Mouse (Mus musculus) lung, embryonic 14.5 days (tissue): ENCODE measurements around the gene Phf24. TPM values are rescaled to one million over a fixed set of nuclear protein-coding genes. Genes with fewer than 3 reads are reported as not detected.

Experiments used
- ATAC-seq: fragments of 200-750 bp; cut with Nextera tagmentation; 2 replicates; pipeline ENCODE4 v1.8.0; 2017; ENCODE audit warnings: mild to moderate bottlenecking, moderate TSS enrichment, moderate library complexity; ENCODE audit not compliant: insufficient read depth
- DNase-seq: peaks from one replicate; pipeline ENCODE4 v3.0.0-alpha.2; 2015
- H3K27ac ChIP-seq: fragments of 300-500 bp; sonication (generic); 2 replicates; pipeline ENCODE4 v1.5.1; 2014; ENCODE audit warnings: low read depth, mild to moderate bottlenecking, moderate library complexity
- H3K27me3 ChIP-seq: fragments of 300-500 bp; sonication (generic); 2 replicates; pipeline ENCODE4 v1.6.1; 2014; ENCODE audit warnings: low read length, control low read depth; ENCODE audit not compliant: insufficient read depth
- H3K36me3 ChIP-seq: fragments of 300-500 bp; sonication (generic); 2 replicates; pipeline ENCODE4 v1.6.1; 2014; ENCODE audit warnings: control low read depth; ENCODE audit not compliant: insufficient read depth
- H3K4me1 ChIP-seq: fragments of 300-500 bp; sonication (generic); 2 replicates; pipeline ENCODE4 v1.6.1; 2014; ENCODE audit warnings: antibody characterized with exemption, control low read depth; ENCODE audit not compliant: insufficient read depth
- H3K4me2 ChIP-seq: fragments of 300-500 bp; sonication (generic); 2 replicates; pipeline ENCODE4 v1.6.1; 2014; ENCODE audit warnings: mild to moderate bottlenecking
- H3K4me3 ChIP-seq: fragments of 300-500 bp; sonication (generic); 2 replicates; pipeline ENCODE4 v1.5.1; 2014; ENCODE audit warnings: low read depth, low read length
- H3K9ac ChIP-seq: fragments of 300-500 bp; sonication (generic); 2 replicates; pipeline ENCODE4 v1.6.1; 2014
- H3K9me3 ChIP-seq: fragments of 300-500 bp; sonication (generic); 2 replicates; pipeline ENCODE4 v1.6.1; 2016; ENCODE audit warnings: low read depth, low read length, control low read depth
- CTCF ChIP-seq: IDR thresholded peaks from 2 replicates; pipeline ENCODE4 v1.5.1; 2016; ENCODE audit warnings: antibody characterized with exemption, low read depth
- WGBS: fragments of 180-500 bp; shearing (Covaris S2); extraction: QIAGEN DNeasy Blood & Tissue Kit; methylation state at CpG from one replicate; pipeline ENCODE4 v1.1.7; 2014; 5-methylcytosine and 5-hydroxymethylcytosine counted together
- polyA plus RNA-seq: library from polyadenylated mRNA; unstranded; fragments of >200 nt; fragmentation: Nextera tagmentation; extraction: Ambion mirVana; gene quantifications from 2 replicates; pipeline ENCODE4 v1.2.1, GENCODE M21; 2014

Gene Phf24
- polyA plus RNA-seq, 1 experiment from 2014 or later, result 0.53 TPM

DNA sequence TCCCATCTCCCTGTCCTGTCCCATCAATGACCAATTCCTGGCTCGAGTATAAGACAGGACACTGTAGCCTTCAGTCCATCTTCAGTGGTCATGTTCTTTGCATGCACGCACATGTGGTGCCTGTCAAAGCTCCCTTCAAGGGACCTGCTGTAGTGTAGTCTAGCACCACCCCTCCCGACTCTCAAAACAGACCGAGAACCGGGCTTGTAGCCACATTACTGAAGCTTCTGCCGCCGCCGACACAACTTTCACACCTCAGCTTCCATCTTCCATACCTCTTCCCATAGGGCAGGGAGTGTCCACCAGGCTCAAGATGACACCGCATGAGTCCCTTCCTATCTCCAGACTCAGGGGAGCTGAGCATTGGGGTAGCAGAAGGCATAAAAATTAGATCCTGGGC lies 27.7 kb downstream of the Phf24 start:
- 73% methylated on average over 9 of the region's 9 CpGs for WGBS
- no peaks in the 10 kb centered on the region for H3K27me3 ChIP-seq

DNA sequence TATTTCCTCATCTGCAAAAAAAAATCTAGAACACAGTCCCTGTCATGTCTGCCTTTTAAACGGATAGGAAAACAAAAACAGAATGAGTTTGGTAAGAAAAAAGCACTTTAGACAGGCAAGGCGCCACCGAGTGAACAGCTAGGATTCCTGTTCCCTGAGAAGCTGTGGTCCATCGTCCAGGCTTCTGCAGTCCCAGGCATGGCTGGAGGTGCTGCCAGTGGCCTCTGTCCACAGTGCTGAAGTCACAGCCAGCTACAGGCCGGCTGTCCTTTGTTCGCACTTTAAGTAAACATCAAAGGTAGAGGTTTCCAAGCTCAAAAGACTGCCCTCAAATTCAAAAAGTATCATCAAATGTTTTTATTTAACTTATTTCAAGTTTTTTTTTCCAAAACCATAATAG lies 28.6 kb downstream of the Phf24 start:
- TF ChIP-seq CTCF, result no peak
- Histone ChIP-seq H3K27ac (no peak overlapping the region), H3K27me3 (no peaks in the 10 kb centered on the region), H3K4me2 (no peak overlapping the region), H3K4me1 (no peaks in the 10 kb centered on the region), H3K9me3 (no peaks in the 10 kb centered on the region), H3K9ac (no peak overlapping the region), H3K4me3 (no peak overlapping the region), H3K36me3 (no peaks in the 10 kb centered on the region)
- ATAC-seq (no peak), DNase-seq (peak; percentile 85)
- 4% methylated on average over 6 of the region's 6 CpGs for WGBS

More for the DNA sequence above, 27.7 kb downstream of the Phf24 start:
- Histone ChIP-seq H3K27ac (no peak overlapping the region), H3K4me3 (no peak overlapping the region), H3K36me3 (no peaks in the 10 kb centered on the region), H3K4me2 (no peak overlapping the region), H3K9me3 (no peaks in the 10 kb centered on the region), H3K4me1 (no peaks in the 10 kb centered on the region), H3K9ac (no peak overlapping the region)
- TF ChIP-seq CTCF, result no peak
- ATAC-seq (no peak), DNase-seq (no peak)

DNA sequence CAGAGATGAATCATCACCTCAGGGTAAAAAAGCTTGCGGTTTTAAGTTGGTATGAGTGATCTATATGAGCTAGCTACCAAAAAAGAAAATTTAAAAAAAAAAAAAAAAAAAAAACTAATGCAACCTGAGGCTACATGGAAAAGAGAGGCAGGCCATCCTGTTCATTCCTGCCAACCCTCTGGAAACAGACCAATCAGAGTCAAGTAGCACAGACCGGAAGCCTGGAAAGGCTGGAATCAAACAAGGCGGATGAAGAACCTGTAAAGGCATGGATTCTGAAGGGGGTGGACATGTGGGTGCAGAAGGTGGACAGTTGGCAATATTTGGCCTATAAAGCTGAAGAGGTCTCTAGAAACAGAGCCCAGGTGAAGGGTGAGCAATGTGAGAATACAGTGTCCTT lies 29.0 kb downstream of the Phf24 start:
- 81% methylated on average over 3 of the region's 3 CpGs for WGBS
- Histone ChIP-seq H3K4me2 (no peak overlapping the region), H3K4me3 (no peak overlapping the region), H3K4me1 (peaks cover 4% of the 10 kb centered on the region; the same call in 1 of the 2 replicates), H3K9me3 (no peaks in the 10 kb centered on the region), H3K27me3 (no peaks in the 10 kb centered on the region), H3K36me3 (no peaks in the 10 kb centered on the region), H3K27ac (no peak overlapping the region), H3K9ac (no peak overlapping the region)
- TF ChIP-seq CTCF, result no peak
- no peak for DNase-seq
- no peak for ATAC-seq

DNA sequence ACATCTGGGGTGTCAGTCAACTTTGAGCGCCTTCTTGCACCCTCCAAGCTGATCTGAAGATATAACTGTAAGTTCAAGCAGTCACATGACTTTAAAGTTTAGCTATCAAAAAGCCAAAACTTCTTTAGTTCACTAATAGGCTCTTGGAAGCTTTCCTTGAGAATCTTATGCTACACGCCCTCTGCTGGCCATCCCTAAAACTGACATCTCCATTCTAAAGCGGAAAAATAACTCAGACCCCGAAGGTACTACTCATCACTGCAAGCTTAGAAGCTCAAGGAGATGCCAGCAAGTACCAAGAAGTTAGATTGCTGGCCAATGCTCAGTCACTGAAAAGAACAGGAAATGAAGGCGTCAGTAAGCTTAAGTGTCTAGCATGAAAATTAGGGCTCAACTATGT lies 29.5 kb downstream of the Phf24 start:
- H3K4me3 ChIP-seq, result no peak overlapping the region
- peak; percentile 66 for TF ChIP-seq CTCF
- H3K36me3 ChIP-seq, result no peaks in the 10 kb centered on the region
- WGBS, result 6% methylated on average over 5 of the region's 5 CpGs
- no peak overlapping the region for H3K9ac ChIP-seq
- peaks cover 6% of the 10 kb centered on the region; the same call in 1 of the 2 replicates for H3K4me1 ChIP-seq
- DNase-seq, result peak; percentile 85
- no peak for ATAC-seq
- no peak overlapping the region for H3K27ac ChIP-seq
- no peaks in the 10 kb centered on the region for H3K9me3 ChIP-seq
- no peaks in the 10 kb centered on the region for H3K27me3 ChIP-seq
- H3K4me2 ChIP-seq, result no peak overlapping the region

DNA sequence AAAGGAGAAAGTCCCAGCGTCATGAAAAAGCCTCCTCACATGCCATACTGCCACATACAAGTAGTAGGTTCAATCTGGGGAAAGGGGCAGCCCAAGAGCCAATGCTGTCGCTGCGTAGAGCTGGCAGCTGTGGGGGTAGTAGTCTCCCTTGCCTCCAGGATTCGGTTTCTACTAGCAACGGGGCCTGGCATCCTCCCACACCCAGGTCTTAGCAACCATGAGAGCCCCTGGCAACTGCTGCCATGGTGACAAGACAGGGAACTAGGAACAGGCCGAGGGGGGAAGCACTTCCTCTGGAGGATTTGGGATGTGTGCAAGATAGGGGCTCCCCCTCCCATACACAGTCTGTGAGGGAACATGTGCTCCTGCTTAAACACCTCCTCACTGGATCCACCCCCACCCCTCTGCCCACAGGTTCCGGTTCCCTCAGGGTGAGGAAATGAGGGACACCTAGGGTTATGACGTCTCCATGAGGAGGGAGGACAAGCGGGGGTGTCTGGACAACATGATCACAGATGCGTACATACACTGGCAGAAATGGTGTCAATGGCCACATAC lies 30.4 kb downstream of the Phf24 start:
- Histone ChIP-seq H3K9ac (no peak overlapping the region), H3K4me3 (no peak overlapping the region), H3K4me2 (no peak overlapping the region), H3K9me3 (no peaks in the 10 kb centered on the region), H3K27me3 (no peaks in the 10 kb centered on the region), H3K27ac (no peak overlapping the region), H3K36me3 (no peaks in the 10 kb centered on the region), H3K4me1 (peaks cover 6% of the 10 kb centered on the region; the same call in 1 of the 2 replicates)
- ATAC-seq (no peak), DNase-seq (no peak)
- no peak for TF ChIP-seq CTCF
- 59% methylated on average over 10 of the region's 10 CpGs for WGBS

DNA sequence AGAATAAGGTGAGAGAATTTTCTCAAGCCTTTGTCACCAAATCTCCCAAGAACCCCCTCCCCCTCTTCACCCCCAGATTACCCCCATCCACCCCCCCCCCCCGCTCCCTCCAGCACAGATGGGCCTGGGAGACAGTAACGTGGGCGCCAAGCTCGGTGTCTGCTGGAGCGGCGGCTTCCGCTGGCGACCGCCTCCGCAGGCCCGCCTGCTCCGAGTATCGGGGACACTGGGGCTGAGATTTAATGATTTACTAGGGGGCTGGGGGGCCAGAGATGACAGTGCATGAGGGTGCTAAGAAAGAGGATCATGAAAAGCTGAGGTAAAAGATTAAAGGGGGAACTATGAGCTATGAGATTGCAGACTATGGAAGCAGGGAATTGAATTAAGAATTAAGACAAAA lies 32.1 kb downstream of the Phf24 start:
- H3K4me3 ChIP-seq, result no peak overlapping the region
- ATAC-seq (no peak), DNase-seq (no peak)
- H3K27ac ChIP-seq, result no peak overlapping the region
- no peaks in the 10 kb centered on the region for H3K36me3 ChIP-seq
- peaks cover 6% of the 10 kb centered on the region; the same call in 1 of the 2 replicates for H3K4me1 ChIP-seq
- H3K9me3 ChIP-seq, result no peaks in the 10 kb centered on the region
- H3K4me2 ChIP-seq, result peak overlapping the region; percentile 75
- no peak overlapping the region for H3K9ac ChIP-seq
- TF ChIP-seq CTCF, result no peak
- 22% methylated on average over 13 of the region's 13 CpGs for WGBS
- H3K27me3 ChIP-seq, result no peaks in the 10 kb centered on the region

DNA sequence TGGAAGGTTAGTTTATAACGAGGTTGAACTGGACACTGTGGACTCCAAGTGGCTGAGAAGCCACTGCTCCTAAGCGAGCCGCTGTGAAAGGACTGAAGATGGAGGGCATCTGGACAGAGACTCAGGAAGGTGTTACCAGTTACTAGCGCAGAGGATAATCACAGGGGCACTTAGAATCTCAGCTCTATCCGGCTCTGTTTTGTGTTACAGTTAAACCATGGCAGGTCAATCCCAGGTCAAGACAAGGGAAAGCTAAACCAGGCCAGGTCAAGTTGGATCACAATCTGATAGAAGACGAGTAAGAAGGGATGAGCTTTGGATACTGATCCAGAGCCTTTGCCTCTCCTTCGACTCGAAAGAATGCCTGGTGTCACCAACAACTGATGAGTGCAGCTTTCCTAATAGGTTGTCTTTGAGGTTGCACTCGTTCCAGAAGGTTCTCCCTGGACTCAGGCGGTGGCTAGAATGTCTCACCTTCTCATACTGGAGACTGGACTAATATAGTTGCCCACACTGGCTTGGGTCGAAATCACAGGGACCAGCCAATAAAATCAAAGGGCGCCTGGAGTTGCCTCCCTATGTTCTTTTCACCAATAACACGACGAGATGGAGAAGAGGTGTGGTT lies 32.7 kb downstream of the Phf24 start:
- H3K9ac ChIP-seq, result no peak overlapping the region
- peak overlapping the region; percentile 65 for H3K4me3 ChIP-seq
- peak overlapping the region; percentile 75 for H3K4me2 ChIP-seq
- H3K36me3 ChIP-seq, result no peaks in the 10 kb centered on the region
- WGBS, result 6% methylated on average over 14 of the region's 14 CpGs
- no peak for TF ChIP-seq CTCF
- ATAC-seq (no peak), DNase-seq (no peak)
- H3K9me3 ChIP-seq, result no peaks in the 10 kb centered on the region
- H3K27me3 ChIP-seq, result no peaks in the 10 kb centered on the region
- H3K27ac ChIP-seq, result no peak overlapping the region
- peaks cover 6% of the 10 kb centered on the region; the same call in 1 of the 2 replicates for H3K4me1 ChIP-seq
